Mouse (Mus musculus): ENCODE data around the gene Gm48552. TPM values are rescaled to one million over a fixed set of nuclear protein-coding genes. Genes with fewer than 3 reads are reported as not detected.

The Gm48552 gene
- polyA plus RNA-seq, 1 experiment from 2014 or later = 2.9 TPM

DNA sequence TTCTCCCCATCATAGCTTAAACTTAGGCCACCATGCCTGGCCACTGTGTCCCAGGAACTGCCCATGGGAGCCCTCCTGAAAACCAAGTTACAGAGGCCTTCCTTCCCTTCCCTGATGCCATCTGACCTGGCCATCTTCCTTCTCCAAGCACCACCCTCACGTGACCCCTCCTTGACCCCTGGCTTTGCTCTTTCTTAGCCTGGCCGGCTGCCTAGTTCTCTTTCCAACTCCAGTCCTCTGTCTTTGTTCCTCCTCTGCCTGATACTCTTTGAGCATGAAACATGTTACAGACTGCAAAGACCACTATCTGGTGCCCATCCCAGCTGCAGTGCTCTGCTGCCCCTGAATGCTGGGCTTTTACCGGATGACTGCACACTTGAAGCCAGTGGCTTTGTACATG is 568 bp downstream of the Gm48552 start:
- Histone ChIP-seq H3K4me2 (ENCODE audit: low read length) (no peak overlapping the region), H3K9me3 (ENCODE audit: control insufficient read depth, low read length) (no peaks in the 10 kb centered on the region), H3K36me3 (ENCODE audit: control insufficient read depth, insufficient read depth, low read length) (peaks cover 35% of the 10 kb centered on the region), H3K27me3 (ENCODE audit: control insufficient read depth, insufficient read depth, low read length) (no peaks in the 10 kb centered on the region), H3K4me3 (replicated peaks; ENCODE audit: low read depth, low read length) (no peak overlapping the region), H3K4me1 (ENCODE audit: control insufficient read depth, insufficient read depth, low read length) (peaks cover 17% of the 10 kb centered on the region), H3K27ac (replicated peaks; ENCODE audit: low read depth, low read length) (no peak overlapping the region), H3K9ac (replicated peaks; ENCODE audit: low read length) (no peak overlapping the region)
- DNase-seq = no peak
- WGBS = 30% methylated on average over 3 of the region's 3 CpGs
- no peak for ATAC-seq (ENCODE audit: low FRiP score, low TSS enrichment)

DNA sequence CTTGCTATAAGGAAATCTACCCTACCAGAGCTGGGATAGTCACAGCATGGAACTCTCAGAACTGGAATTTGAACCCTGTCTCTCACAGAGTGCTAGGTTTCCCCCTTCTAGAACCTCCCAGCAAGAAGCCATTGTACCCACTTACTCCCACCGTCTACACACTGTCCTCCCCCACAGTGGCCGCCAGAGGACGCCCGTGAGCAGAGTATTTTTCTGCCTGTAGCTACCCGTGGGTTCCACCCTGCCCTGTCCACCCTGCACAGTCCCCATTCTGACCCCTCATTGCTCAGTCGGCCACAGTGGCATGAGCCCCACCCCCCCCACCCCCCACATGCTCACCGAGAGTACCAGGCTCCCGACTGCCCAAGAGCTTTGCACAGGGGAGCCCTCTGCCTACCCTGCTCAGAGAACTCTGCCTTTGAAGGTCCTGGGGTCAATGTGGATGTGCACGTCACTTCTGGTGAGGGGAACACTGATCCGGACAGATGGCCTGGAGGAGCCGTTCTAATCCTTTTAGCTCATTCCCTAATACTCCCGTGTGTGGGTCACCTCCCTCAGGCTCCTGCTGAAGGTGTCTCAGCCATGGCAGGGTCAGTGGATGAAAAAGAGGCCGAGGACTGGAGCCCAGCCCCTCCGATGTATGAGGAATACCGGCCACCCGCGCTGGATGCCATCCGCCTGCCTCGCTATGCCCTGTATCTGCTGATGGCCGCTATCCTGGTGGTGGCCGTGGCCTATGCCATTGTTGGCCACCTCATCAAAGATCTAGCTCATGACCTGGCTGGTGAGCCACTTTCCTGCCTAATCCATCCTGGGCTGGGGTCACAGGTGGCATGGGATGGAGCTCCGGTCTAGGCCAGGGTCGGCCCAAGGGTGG is 1.2 kb downstream of the Gm48552 start:
- Histone ChIP-seq H3K4me3 (replicated peaks; ENCODE audit: low read depth, low read length) (no peak overlapping the region), H3K4me1 (ENCODE audit: control insufficient read depth, insufficient read depth, low read length) (peaks cover 13% of the 10 kb centered on the region), H3K9ac (replicated peaks; ENCODE audit: low read length) (no peak overlapping the region), H3K9me3 (ENCODE audit: control insufficient read depth, low read length) (no peaks in the 10 kb centered on the region), H3K27me3 (ENCODE audit: control insufficient read depth, insufficient read depth, low read length) (no peaks in the 10 kb centered on the region), H3K4me2 (ENCODE audit: low read length) (no peak overlapping the region), H3K27ac (replicated peaks; ENCODE audit: low read depth, low read length) (no peak overlapping the region), H3K36me3 (ENCODE audit: control insufficient read depth, insufficient read depth, low read length) (peaks cover 35% of the 10 kb centered on the region)
- peak; percentile 65 for DNase-seq
- ATAC-seq (ENCODE audit: low FRiP score, low TSS enrichment) = peak; percentile 53; the same call in 1 of the 2 replicates
- WGBS = 49% methylated on average over 23 of the region's 23 CpGs

DNA sequence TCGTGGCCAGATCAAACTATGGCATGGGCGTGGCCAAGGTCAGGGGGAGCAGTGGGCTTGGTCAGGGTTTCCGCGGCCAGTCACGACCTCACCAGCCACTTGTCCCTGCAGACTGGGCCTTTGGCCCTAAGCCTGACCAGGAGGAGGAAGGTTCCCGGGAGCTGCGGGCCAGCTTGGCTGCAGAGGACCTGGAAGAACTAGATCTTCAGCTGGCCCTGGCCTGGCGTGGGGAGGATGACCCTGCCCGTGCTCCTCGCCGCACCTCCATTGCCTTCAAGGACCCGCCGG is 1.8 kb downstream of the Gm48552 start:
- no peak for ATAC-seq (ENCODE audit: low FRiP score, low TSS enrichment)
- no peaks in the 10 kb centered on the region for H3K9me3 ChIP-seq (ENCODE audit: control insufficient read depth, low read length)
- WGBS = 91% methylated on average over 13 of the region's 13 CpGs

DNA sequence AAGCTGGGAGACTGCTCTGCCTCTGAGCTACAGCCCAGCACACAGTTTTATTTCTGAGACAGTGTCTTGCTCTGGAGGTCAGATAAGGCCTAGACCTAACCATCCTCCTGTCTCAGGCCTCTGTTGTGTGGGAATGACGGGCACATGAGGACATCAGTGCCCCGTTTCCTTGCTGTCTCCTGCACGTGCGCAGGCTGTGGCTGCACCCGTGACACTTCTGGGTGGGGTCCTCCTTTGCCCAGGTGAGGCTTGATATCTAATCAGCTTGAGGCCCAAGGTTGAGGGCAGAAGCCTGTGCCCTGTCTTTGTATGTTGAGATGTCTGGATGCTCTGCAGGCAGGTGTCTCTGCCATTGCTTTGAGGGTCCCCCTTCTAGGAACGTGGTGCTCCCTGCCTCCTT is 3.5 kb downstream of the Gm48552 start:
- DNase-seq (no peak), ATAC-seq (ENCODE audit: low FRiP score, low TSS enrichment) (no peak)
- no peaks in the 10 kb centered on the region for H3K27me3 ChIP-seq (ENCODE audit: control insufficient read depth, insufficient read depth, low read length)
- H3K9ac ChIP-seq (replicated peaks; ENCODE audit: low read length) = no peak overlapping the region
- H3K4me2 ChIP-seq (ENCODE audit: low read length) = no peak overlapping the region
- no peaks in the 10 kb centered on the region for H3K9me3 ChIP-seq (ENCODE audit: control insufficient read depth, low read length)
- H3K4me3 ChIP-seq (replicated peaks; ENCODE audit: low read depth, low read length) = no peak overlapping the region
- H3K4me1 ChIP-seq (ENCODE audit: control insufficient read depth, insufficient read depth, low read length) = peaks cover 8% of the 10 kb centered on the region; the same call in 1 of the 2 replicates
- H3K36me3 ChIP-seq (ENCODE audit: control insufficient read depth, insufficient read depth, low read length) = peaks cover 20% of the 10 kb centered on the region
- WGBS = 88% methylated on average over 6 of the region's 6 CpGs
- H3K27ac ChIP-seq (replicated peaks; ENCODE audit: low read depth, low read length) = no peak overlapping the region

More for the DNA sequence above, 1.8 kb downstream of the Gm48552 start:
- peaks cover 35% of the 10 kb centered on the region for H3K36me3 ChIP-seq (ENCODE audit: control insufficient read depth, insufficient read depth, low read length)
- H3K4me2 ChIP-seq (ENCODE audit: low read length) = no peak overlapping the region
- H3K27me3 ChIP-seq (ENCODE audit: control insufficient read depth, insufficient read depth, low read length) = no peaks in the 10 kb centered on the region
- no peak overlapping the region for H3K9ac ChIP-seq (replicated peaks; ENCODE audit: low read length)
- peaks cover 8% of the 10 kb centered on the region; the same call in 1 of the 2 replicates for H3K4me1 ChIP-seq (ENCODE audit: control insufficient read depth, insufficient read depth, low read length)
- no peak overlapping the region for H3K27ac ChIP-seq (replicated peaks; ENCODE audit: low read depth, low read length)
- no peak overlapping the region for H3K4me3 ChIP-seq (replicated peaks; ENCODE audit: low read depth, low read length)
- no peak for DNase-seq

DNA sequence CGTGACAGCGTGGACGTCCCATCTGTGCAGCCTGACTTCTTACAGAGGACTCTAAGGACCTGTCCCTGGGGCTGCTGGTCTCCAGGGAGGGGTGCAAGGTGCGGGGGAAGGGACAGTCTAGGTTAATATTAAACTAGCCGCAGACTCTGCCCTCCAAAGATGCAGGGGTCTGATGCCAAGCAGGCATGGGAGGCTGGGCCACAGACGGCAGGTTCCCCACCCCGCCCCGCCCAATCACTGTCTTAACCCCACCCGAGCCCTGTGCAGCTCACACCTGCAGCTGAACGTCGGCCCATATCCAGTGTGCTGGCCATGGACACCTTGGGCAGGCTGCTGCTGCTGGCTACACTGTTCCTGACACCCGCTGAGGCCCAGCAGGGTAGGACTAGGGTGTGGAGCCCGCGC is 4.0 kb downstream of the Gm48552 start, which contains the start of gene Smim24:
Gene Smim24, plus strand, starts transcription at position 271 of the 405 bp plus-strand sequence.
- Histone ChIP-seq H3K9me3 (ENCODE audit: control insufficient read depth, low read length) (no peaks in the 10 kb centered on the region), H3K4me2 (ENCODE audit: low read length) (peak within 1 kb of the TSS; percentile 28), H3K27me3 (ENCODE audit: control insufficient read depth, insufficient read depth, low read length) (no peaks in the 10 kb centered on the region), H3K4me1 (ENCODE audit: control insufficient read depth, insufficient read depth, low read length) (peaks cover 8% of the 10 kb centered on the region; the same call in 1 of the 2 replicates), H3K27ac (replicated peaks; ENCODE audit: low read depth, low read length) (no peak within 1 kb of the TSS), H3K9ac (replicated peaks; ENCODE audit: low read length) (no peak within 1 kb of the TSS; the same call in 1 of the 2 replicates), H3K36me3 (ENCODE audit: control insufficient read depth, insufficient read depth, low read length) (peaks cover 15% of the 10 kb centered on the region), H3K4me3 (replicated peaks; ENCODE audit: low read depth, low read length) (no peak within 1 kb of the TSS)
- WGBS = 71% methylated on average over 14 of the region's 14 CpGs
- ATAC-seq (ENCODE audit: low FRiP score, low TSS enrichment) (no peak), DNase-seq (no peak)

DNA sequence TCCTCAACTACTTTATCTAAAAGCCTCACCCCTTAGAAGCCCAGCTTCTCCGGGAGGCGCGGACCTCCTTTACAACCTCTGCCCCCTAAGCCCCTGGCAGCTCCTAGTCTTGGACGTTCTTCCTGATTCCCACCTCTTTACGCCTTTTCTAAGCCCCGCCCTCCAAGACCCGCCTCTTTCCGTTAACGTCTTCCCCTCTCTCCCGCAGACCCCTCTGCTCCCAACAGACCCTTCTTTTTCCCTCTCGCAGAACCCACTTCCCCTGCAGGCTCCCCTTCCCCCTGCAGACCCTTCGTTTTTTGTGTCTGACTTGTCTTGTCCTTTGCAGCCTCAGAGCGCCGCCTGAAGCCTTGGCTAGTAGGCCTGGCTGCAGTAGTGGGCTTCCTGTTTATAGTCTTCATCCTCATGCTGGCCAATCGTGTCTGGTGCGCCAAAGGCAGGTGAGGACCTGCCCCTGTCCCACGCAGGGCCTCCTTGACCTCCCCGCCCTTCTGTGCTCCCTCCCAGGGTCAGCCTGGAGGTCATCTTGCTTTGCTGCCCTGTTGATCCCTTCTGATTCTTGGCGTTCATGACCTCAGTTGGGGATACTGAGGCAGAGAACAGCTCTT is 4.8 kb downstream of the Gm48552 start:
- H3K4me3 ChIP-seq (replicated peaks; ENCODE audit: low read depth, low read length) = no peak overlapping the region
- WGBS = 7% methylated on average over 19 of the region's 19 CpGs
- ATAC-seq (ENCODE audit: low FRiP score, low TSS enrichment) = no peak
- H3K4me1 ChIP-seq (ENCODE audit: control insufficient read depth, insufficient read depth, low read length) = peaks cover 8% of the 10 kb centered on the region; the same call in 1 of the 2 replicates
- no peaks in the 10 kb centered on the region for H3K27me3 ChIP-seq (ENCODE audit: control insufficient read depth, insufficient read depth, low read length)
- DNase-seq = no peak
- no peaks in the 10 kb centered on the region for H3K9me3 ChIP-seq (ENCODE audit: control insufficient read depth, low read length)
- H3K27ac ChIP-seq (replicated peaks; ENCODE audit: low read depth, low read length) = no peak overlapping the region
- H3K9ac ChIP-seq (replicated peaks; ENCODE audit: low read length) = no peak overlapping the region; the same call in 1 of the 2 replicates
- H3K4me2 ChIP-seq (ENCODE audit: low read length) = peak overlapping the region; percentile 28
- H3K36me3 ChIP-seq (ENCODE audit: control insufficient read depth, insufficient read depth, low read length) = peaks cover 8% of the 10 kb centered on the region

DNA sequence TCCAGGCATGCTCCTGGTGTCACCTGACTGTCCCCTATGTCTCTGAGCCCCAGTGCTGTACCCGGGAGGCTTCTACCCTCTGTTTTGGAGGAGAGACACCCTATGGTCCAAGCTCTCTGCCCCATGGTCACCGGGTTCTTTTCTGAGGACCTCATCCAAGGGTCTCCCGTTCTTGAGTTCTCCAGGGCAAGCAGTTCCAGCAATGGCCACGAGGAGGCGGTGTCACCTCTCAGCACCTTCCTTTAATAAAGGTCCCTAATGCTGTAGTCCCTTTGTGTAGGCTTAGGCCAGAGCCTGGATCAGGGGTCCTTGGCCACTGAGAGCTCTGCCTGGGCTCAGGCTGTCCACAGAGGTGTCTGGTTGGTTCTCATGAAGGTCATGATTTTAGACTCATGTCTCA is 6.3 kb downstream of the Gm48552 start:
- H3K27me3 ChIP-seq (ENCODE audit: control insufficient read depth, insufficient read depth, low read length) = no peaks in the 10 kb centered on the region
- WGBS = 22% methylated on average over 5 of the region's 5 CpGs
- no peak overlapping the region for H3K9ac ChIP-seq (replicated peaks; ENCODE audit: low read length)
- no peak overlapping the region for H3K4me3 ChIP-seq (replicated peaks; ENCODE audit: low read depth, low read length)
- no peak overlapping the region for H3K4me2 ChIP-seq (ENCODE audit: low read length)
- ATAC-seq (ENCODE audit: low FRiP score, low TSS enrichment) (no peak), DNase-seq (peak; percentile 77)
- H3K9me3 ChIP-seq (ENCODE audit: control insufficient read depth, low read length) = no peaks in the 10 kb centered on the region
- H3K27ac ChIP-seq (replicated peaks; ENCODE audit: low read depth, low read length) = no peak overlapping the region
- H3K36me3 ChIP-seq (ENCODE audit: control insufficient read depth, insufficient read depth, low read length) = peaks cover 9% of the 10 kb centered on the region
- H3K4me1 ChIP-seq (ENCODE audit: control insufficient read depth, insufficient read depth, low read length) = peaks cover 8% of the 10 kb centered on the region; the same call in 1 of the 2 replicates

DNA sequence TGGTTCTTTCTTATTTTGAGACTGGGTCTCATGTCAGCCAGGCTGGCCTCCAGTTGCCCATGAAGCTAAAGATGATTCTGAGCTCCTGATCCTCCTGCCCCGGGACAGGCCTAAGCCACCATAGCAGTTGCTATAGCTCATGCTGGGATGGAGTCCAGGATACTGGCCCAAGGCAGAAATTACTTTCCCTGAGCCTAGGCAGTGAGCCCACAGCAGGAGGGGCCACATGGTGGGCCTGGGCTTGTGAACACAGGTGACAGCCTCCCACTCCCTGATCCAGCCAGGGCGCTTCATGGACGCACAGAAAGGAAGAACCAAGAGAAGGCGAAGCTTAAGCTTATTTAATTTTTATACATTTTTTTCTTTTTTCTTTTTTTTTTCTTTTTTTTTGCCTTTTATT is 7.1 kb downstream of the Gm48552 start:
- no peak overlapping the region for H3K27ac ChIP-seq (replicated peaks; ENCODE audit: low read depth, low read length)

More for the DNA sequence above, 7.1 kb downstream of the Gm48552 start:
- ATAC-seq (ENCODE audit: low FRiP score, low TSS enrichment) = no peak
- 83% methylated on average over 4 of the region's 4 CpGs for WGBS
- Histone ChIP-seq H3K27me3 (ENCODE audit: control insufficient read depth, insufficient read depth, low read length) (no peaks in the 10 kb centered on the region), H3K4me3 (replicated peaks; ENCODE audit: low read depth, low read length) (no peak overlapping the region), H3K4me1 (ENCODE audit: control insufficient read depth, insufficient read depth, low read length) (peaks cover 9% of the 10 kb centered on the region; the same call in 1 of the 2 replicates), H3K9me3 (ENCODE audit: control insufficient read depth, low read length) (no peaks in the 10 kb centered on the region), H3K9ac (replicated peaks; ENCODE audit: low read length) (no peak overlapping the region), H3K4me2 (ENCODE audit: low read length) (no peak overlapping the region), H3K36me3 (ENCODE audit: control insufficient read depth, insufficient read depth, low read length) (peaks cover 14% of the 10 kb centered on the region)
- DNase-seq = no peak

Measured in midbrain, embryonic 14.5 days (tissue).